Mouse (Mus musculus) kidney, postnatal 0 days (tissue): ENCODE measurements at regions not wholly inside any gene's neighbourhood (a gene's known extent, or its start where the extent isn't known, plus 50 kb on each side); places are given as distances from the start of the nearest gene placed in this dataset.

Experiments
- ATAC-seq: fragments of 200-750 bp; cut with Nextera tagmentation; replicated peaks from 2 replicates; pipeline ENCODE4 v1.8.0; 2017; ENCODE audit warnings: low read depth, moderate number of reproducible peaks, moderate TSS enrichment, moderate library complexity; ENCODE audit not compliant: low FRiP score
- DNase-seq: peaks from one replicate; pipeline ENCODE4 v3.0.0-alpha.2; 2016; ENCODE audit warnings: low spot score
- H3K27ac ChIP-seq: fragments of 300-500 bp; sonication (generic); 2 replicates; pipeline ENCODE4 v1.5.1; 2014; ENCODE audit warnings: mild to moderate bottlenecking
- H3K27me3 ChIP-seq: fragments of 300-500 bp; sonication (generic); 2 replicates; pipeline ENCODE4 v1.6.1; 2014; ENCODE audit warnings: low read length, mixed read lengths; ENCODE audit not compliant: insufficient read depth
- H3K36me3 ChIP-seq: fragments of 300-500 bp; sonication (generic); 2 replicates; pipeline ENCODE4 v1.6.1; 2014; ENCODE audit warnings: low read length, mixed read lengths; ENCODE audit not compliant: insufficient read depth
- H3K4me1 ChIP-seq: fragments of 300-500 bp; sonication (generic); replicated peaks from 2 replicates; pipeline ENCODE4 v1.6.1; 2014; ENCODE audit warnings: antibody characterized with exemption, low read length, mixed read lengths; ENCODE audit not compliant: insufficient read depth
- H3K4me2 ChIP-seq: fragments of 300-500 bp; sonication (generic); 2 replicates; pipeline ENCODE4 v1.6.1; 2014; ENCODE audit warnings: mild to moderate bottlenecking, low read length, moderate library complexity, mixed read lengths
- H3K4me3 ChIP-seq: fragments of 300-500 bp; sonication (generic); replicated peaks from 2 replicates; pipeline ENCODE4 v1.5.1; 2014; ENCODE audit warnings: low read depth, low read length
- H3K9ac ChIP-seq: fragments of 300-500 bp; sonication (generic); 2 replicates; pipeline ENCODE4 v1.6.1; 2014; ENCODE audit warnings: low read depth, low read length
- H3K9me3 ChIP-seq: fragments of 300-500 bp; sonication (generic); replicated peaks from 2 replicates; pipeline ENCODE4 v1.6.1; 2016; ENCODE audit warnings: low read length, inconsistent platforms, mixed read lengths
- CTCF ChIP-seq: IDR thresholded peaks from 2 replicates; pipeline ENCODE4 v1.5.1; 2016; ENCODE audit warnings: antibody characterized with exemption, low read depth, mild to moderate bottlenecking, moderate library complexity
- WGBS: fragments of 180-500 bp; shearing (Covaris S2); extraction: QIAGEN DNeasy Blood & Tissue Kit; methylation state at CpG from one replicate; pipeline ENCODE4 v1.1.7; 2014; 5-methylcytosine and 5-hydroxymethylcytosine counted together

DNA sequence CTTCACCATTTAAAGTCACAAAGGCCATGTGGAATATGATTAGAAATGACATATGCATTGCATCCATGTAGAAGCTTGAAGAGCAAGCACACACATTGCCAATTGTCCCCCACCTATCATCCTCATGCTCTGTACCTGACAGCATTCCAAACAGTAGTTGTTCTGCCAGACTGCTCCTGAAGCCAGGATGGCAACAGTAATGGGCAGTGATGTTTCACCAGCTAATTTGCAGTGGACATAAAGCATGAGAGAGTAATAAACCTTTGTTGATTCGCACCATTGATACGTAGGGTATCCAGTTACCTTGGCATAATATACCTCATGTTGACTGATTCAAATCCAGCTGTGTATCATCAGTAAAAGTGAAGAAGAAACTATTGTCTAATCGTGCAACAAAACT, 606.5 kb upstream of the Celf2 start:
- H3K27me3 ChIP-seq, result no peaks in the 10 kb centered on the region
- no peaks in the 10 kb centered on the region for H3K9me3 ChIP-seq
- ATAC-seq (peak; percentile 49), DNase-seq (peak; percentile 59)
- H3K4me1 ChIP-seq, result no peaks in the 10 kb centered on the region
- H3K27ac ChIP-seq, result no peak overlapping the region
- no peaks in the 10 kb centered on the region for H3K36me3 ChIP-seq
- 44% methylated on average over 3 of the region's 3 CpGs for WGBS
- H3K9ac ChIP-seq, result no peak overlapping the region
- no peak for TF ChIP-seq CTCF
- no peak overlapping the region for H3K4me3 ChIP-seq
- H3K4me2 ChIP-seq, result no peak overlapping the region

GRCm38 (mm10) chr2:8112361-8113073, 603.2 kb upstream of the Celf2 start:
- ATAC-seq (peak; percentile 72; the same call in 1 of the 2 replicates), DNase-seq (peak; percentile 89)
- Histone ChIP-seq H3K9ac (no peak overlapping the region), H3K36me3 (no peaks in the 10 kb centered on the region), H3K4me1 (no peaks in the 10 kb centered on the region), H3K4me3 (no peak overlapping the region), H3K4me2 (no peak overlapping the region), H3K27ac (no peak overlapping the region), H3K9me3 (no peaks in the 10 kb centered on the region), H3K27me3 (no peaks in the 10 kb centered on the region)
- TF ChIP-seq CTCF, result no peak
- WGBS, result 31% methylated on average over 1 of the region's 1 CpGs

- Histone ChIP-seq H3K9ac (no peak overlapping the region), H3K27me3 (no peaks in the 10 kb centered on the region), H3K9me3 (no peaks in the 10 kb centered on the region), H3K4me1 (no peaks in the 10 kb centered on the region), H3K4me3 (no peak overlapping the region), H3K36me3 (no peaks in the 10 kb centered on the region), H3K27ac (no peak overlapping the region), H3K4me2 (no peak overlapping the region)
- WGBS, result 78% methylated on average over 2 of the region's 2 CpGs
- TF ChIP-seq CTCF, result no peak
- no peak for DNase-seq
- ATAC-seq, result no peak
Observed at GRCm38 (mm10) chr2:8094157-8094556, 584.8 kb upstream of the Celf2 start.

GRCm38 (mm10) chr2:8067901-8068300, 558.5 kb upstream of the Celf2 start:
- Histone ChIP-seq H3K9me3 (no peaks in the 10 kb centered on the region), H3K4me1 (no peaks in the 10 kb centered on the region), H3K4me2 (no peak overlapping the region), H3K4me3 (no peak overlapping the region), H3K27me3 (no peaks in the 10 kb centered on the region), H3K27ac (no peak overlapping the region), H3K36me3 (no peaks in the 10 kb centered on the region), H3K9ac (no peak overlapping the region)
- 77% methylated on average over 1 of the region's 1 CpGs for WGBS
- ATAC-seq, result no peak
- no peak for DNase-seq
- TF ChIP-seq CTCF, result no peak

DNA sequence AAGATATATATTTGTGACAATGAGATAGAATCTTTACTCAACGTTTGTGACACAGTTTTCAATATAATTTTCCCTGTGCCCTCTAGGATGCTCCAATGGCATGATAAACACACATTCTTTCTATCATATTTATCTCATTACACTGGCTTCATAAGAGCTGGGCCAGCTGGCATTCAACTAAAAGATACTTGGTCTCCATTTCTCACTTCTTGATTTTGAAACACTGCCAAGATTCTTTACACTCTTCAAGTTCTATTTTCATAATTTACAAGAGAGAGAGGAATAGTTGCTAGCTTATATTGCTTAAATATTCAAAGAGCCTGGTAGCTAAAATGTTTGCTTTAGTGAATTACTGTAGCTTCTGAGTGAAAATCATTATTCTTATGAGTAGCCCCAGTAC, 552.3 kb upstream of the Celf2 start:
- no peaks in the 10 kb centered on the region for H3K27me3 ChIP-seq
- DNase-seq (no peak), ATAC-seq (no peak)
- no peak overlapping the region for H3K4me3 ChIP-seq
- H3K4me2 ChIP-seq, result no peak overlapping the region
- no peaks in the 10 kb centered on the region for H3K36me3 ChIP-seq
- no peak overlapping the region for H3K9ac ChIP-seq
- WGBS, result 55% methylated on average over 1 of the region's 1 CpGs
- H3K27ac ChIP-seq, result no peak overlapping the region
- no peaks in the 10 kb centered on the region for H3K9me3 ChIP-seq
- H3K4me1 ChIP-seq, result no peaks in the 10 kb centered on the region
- no peak for TF ChIP-seq CTCF

- H3K36me3 ChIP-seq, result no peaks in the 10 kb centered on the region
- H3K9ac ChIP-seq, result no peak overlapping the region
- no peaks in the 10 kb centered on the region for H3K4me1 ChIP-seq
- no peak for TF ChIP-seq CTCF
- no peak overlapping the region for H3K4me2 ChIP-seq
- H3K9me3 ChIP-seq, result no peaks in the 10 kb centered on the region
- DNase-seq (no peak), ATAC-seq (no peak)
- H3K4me3 ChIP-seq, result no peak overlapping the region
- WGBS, result 48% methylated on average over 4 of the region's 4 CpGs
- no peaks in the 10 kb centered on the region for H3K27me3 ChIP-seq
- H3K27ac ChIP-seq, result no peak overlapping the region
Observed at GRCm38 (mm10) chr2:8029212-8029611, 519.8 kb upstream of the Celf2 start.

GRCm38 (mm10) chr2:8027571-8027970, 518.2 kb upstream of the Celf2 start:
- ATAC-seq, result no peak
- H3K4me3 ChIP-seq, result no peak overlapping the region
- H3K9ac ChIP-seq, result no peak overlapping the region
- no peaks in the 10 kb centered on the region for H3K4me1 ChIP-seq
- no peaks in the 10 kb centered on the region for H3K27me3 ChIP-seq
- no peak overlapping the region for H3K4me2 ChIP-seq
- no peak for TF ChIP-seq CTCF
- no peaks in the 10 kb centered on the region for H3K36me3 ChIP-seq
- DNase-seq, result no peak
- H3K9me3 ChIP-seq, result no peaks in the 10 kb centered on the region
- no peak overlapping the region for H3K27ac ChIP-seq
